Mouse (Mus musculus) ES-E14 (cell line): ENCODE results near the gene Actr10. TPM values are rescaled to one million over a fixed set of nuclear protein-coding genes. Genes with fewer than 3 reads are reported as not detected.

Source experiments
- DNase-seq: peaks from one replicate; pipeline ENCODE4 v3.0.0-alpha.2; 2013; ENCODE audit warnings: low read depth, low spot score
- H3K27ac ChIP-seq: 2 replicates; pipeline ENCODE4 v1.5.1; 2012; ENCODE audit warnings: low read depth, mild to moderate bottlenecking, low read length, moderate library complexity, mixed read lengths; ENCODE audit not compliant: poor library complexity, insufficient read depth, severe bottlenecking
- H3K36me3 ChIP-seq: 2 replicates; pipeline ENCODE4 v1.6.1; 2012; ENCODE audit warnings: mild to moderate bottlenecking, low read length, moderate library complexity, mixed read lengths; ENCODE audit not compliant: control insufficient read depth, poor library complexity, insufficient read depth, severe bottlenecking
- H3K4me1 ChIP-seq, 2 experiments: fragments of 150-350 bp in 1 of 2; sonication (generic) in 1 of 2; 2 replicates each; pipeline ENCODE4 v1.6.1; 2012; ENCODE audit warnings: low read length in 2 of 2, mild to moderate bottlenecking in 1 of 2, mixed read lengths in 1 of 2; ENCODE audit not compliant: control insufficient read depth in 2 of 2, insufficient read depth in 2 of 2, poor library complexity in 1 of 2
- H3K4me3 ChIP-seq, 2 experiments: fragments of 150-350 bp in 1 of 2; sonication (generic) in 1 of 2; 2 replicates each; pipeline ENCODE4 v1.5.1; 2012; ENCODE audit warnings: low read length in 2 of 2, low read depth in 1 of 2, mild to moderate bottlenecking in 1 of 2, mixed read lengths in 1 of 2; ENCODE audit not compliant: insufficient read depth in 1 of 2, poor library complexity in 1 of 2, severe bottlenecking in 1 of 2
- H3K9ac ChIP-seq: 2 replicates; pipeline ENCODE4 v1.6.1; 2012; ENCODE audit warnings: low read depth, mild to moderate bottlenecking, low read length, mixed read lengths; ENCODE audit not compliant: poor library complexity, insufficient read depth, severe bottlenecking
- H3K9me3 ChIP-seq: fragments of 150-350 bp; sonication (generic); 2 replicates; pipeline ENCODE4 v1.6.1; 2012; ENCODE audit warnings: low read depth, mild to moderate bottlenecking, low read length; ENCODE audit not compliant: control insufficient read depth, insufficient read depth
- CHD2 ChIP-seq: IDR thresholded peaks from 2 replicates; pipeline ENCODE4 v1.6.1; 2014; ENCODE audit warnings: mild to moderate bottlenecking, low read depth, low read length, inconsistent platforms
- HCFC1 ChIP-seq: IDR thresholded peaks from 2 replicates; pipeline ENCODE4 v1.6.1; 2012; ENCODE audit warnings: low read length, inconsistent platforms, borderline replicate concordance; ENCODE audit not compliant: insufficient read depth
- MAFK ChIP-seq: IDR thresholded peaks from 2 replicates; pipeline ENCODE4 v1.6.1; 2014; ENCODE audit warnings: mild to moderate bottlenecking, low read depth, low read length, inconsistent platforms; ENCODE audit not compliant: insufficient read depth
- ZC3H11A ChIP-seq: IDR thresholded peaks from 2 replicates; pipeline ENCODE4 v1.6.1; 2012; ENCODE audit warnings: low read depth, mild to moderate bottlenecking, inconsistent platforms, low read length, borderline replicate concordance
- ZNF384 ChIP-seq: IDR thresholded peaks from 2 replicates; pipeline ENCODE4 v1.6.1; 2012; ENCODE audit warnings: low read depth, low read length, inconsistent platforms
- in situ Hi-C, 2 experiments: fragments of 600-800 bp; cut with MboI; formaldehyde crosslinking; loops; one replicate each; pipeline ENCODE4 v1.15.1; 2025; ENCODE audit warnings: low sequenced_read_pairs in 2 of 2, inconsistent platforms in 1 of 2; ENCODE audit not compliant: unreplicated experiment in 2 of 2
- total RNA-seq: library from RNA; depleted of rRNA; stranded (reverse); fragments of 300-350 nt; gene quantifications from 2 replicates; pipeline ENCODE4 v1.2.3, GENCODE M21; 2012

Actr10 gene
- total RNA-seq, 1 experiment, result 86.2 TPM

DNA sequence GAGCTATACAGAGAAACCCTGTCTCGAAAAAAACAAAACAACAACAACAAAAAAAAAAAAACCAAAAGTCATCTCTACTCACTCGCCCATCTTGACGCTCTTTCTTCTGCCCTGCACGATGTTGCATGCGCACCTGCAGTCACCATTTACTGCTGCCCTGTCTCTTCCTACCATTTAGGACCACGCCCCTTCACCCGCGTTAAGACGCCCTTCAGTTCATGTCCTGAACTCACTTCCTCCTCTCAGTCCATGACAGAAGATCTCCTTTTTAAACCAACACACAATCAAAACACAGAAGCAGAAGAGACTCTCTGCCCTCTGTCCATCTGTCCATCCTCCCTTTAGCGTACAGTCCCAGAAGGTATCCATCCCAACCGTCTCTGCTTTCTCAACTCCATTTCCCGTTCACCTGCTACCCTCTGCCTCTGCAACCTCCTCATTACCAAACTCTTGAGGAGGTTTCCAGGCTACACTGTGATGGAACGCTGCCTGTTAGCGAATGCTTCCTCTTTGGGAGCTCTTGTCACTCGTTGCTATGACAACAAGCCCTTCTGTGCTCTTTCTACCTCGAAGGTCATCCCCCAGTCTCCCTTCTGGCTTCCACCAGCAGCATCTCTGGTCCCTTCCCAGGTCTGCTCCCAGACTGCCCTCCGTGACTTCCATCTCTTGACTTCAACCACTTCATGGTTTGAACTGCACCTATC, 25.8 kb upstream of the Actr10 start:
- H3K9me3 ChIP-seq, result peaks cover 4% of the 10 kb centered on the region; the same call in 1 of the 2 replicates
- DNase-seq, result no peak
- H3K4me3 ChIP-seq, result no peak overlapping the region
- in situ Hi-C loops, result loop anchor here in 1 of 2 experiments (5.0 kb wide), 1 partner anchor 415 kb away; no protein-coding TSS in a partner anchor
- no peak overlapping the region for H3K27ac ChIP-seq
- H3K9ac ChIP-seq, result no peak overlapping the region
- no peaks in the 10 kb centered on the region for H3K36me3 ChIP-seq
- TF ChIP-seq ZNF384 (no peak), HCFC1 (no peak), CHD2 (no peak), MAFK (no peak)
- peaks cover 2 to 6% of the 10 kb centered on the region in 2 experiments; a peak in 3 of 4 replicates for H3K4me1 ChIP-seq

DNA sequence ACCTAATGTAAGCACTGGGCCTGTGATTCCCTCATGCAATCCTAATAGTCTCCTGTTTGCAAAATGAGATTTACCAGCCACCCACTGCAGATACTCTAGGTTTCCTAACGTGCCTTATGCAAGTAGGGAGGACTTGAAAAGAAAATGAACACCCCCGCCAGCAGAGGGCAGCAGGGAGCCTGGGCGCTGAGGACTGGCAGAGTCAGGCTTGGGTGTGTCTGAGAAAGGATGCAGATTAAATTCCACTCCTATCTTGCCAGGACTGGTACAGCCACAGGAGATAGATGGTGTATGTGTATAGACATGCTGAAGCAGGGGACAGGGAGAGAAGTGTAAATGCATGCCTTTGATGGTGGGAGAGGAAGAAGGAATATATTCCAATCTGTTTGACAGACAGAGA, 24.2 kb upstream of the Actr10 start:
- peak; percentile 60 for DNase-seq
- Histone ChIP-seq H3K4me3 (no peak overlapping the region), H3K36me3 (no peaks in the 10 kb centered on the region), H3K9ac (no peak overlapping the region), H3K4me1 (peaks cover 0 to 3% of the 10 kb centered on the region in 2 experiments; a peak in 1 of 4 replicates), H3K9me3 (peaks cover 10% of the 10 kb centered on the region), H3K27ac (no peak overlapping the region)
- no peak for TF ChIP-seq CHD2
- TF ChIP-seq ZNF384, result no peak
- TF ChIP-seq ZC3H11A, result no peak
- TF ChIP-seq MAFK, result no peak
- TF ChIP-seq HCFC1, result no peak
- in situ Hi-C loops, result loop anchor here in 1 of 2 experiments (5.0 kb wide), 1 partner anchor 416 kb away; no protein-coding TSS in a partner anchor

DNA sequence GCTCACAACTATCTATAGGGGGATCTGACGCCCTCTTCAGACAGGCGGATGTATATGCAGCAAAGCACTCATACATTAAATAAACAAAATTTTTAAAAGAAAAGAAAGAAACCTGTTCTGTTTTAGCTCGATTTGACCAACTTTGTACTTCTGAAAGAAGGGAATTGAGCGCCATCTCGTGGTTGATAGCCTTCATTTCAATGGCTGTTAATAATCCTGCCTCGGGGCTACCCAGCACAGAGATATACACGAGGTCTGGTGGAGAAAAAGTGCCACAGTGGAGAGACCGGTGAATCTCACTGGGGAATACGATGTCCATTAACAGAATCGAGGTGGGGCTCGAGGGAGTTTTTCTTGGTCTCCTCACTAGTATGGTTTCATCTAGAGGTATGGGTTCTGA, 23.3 kb upstream of the Actr10 start:
- Histone ChIP-seq H3K4me1 (peaks cover 0 to 3% of the 10 kb centered on the region in 2 experiments; a peak in 1 of 4 replicates), H3K36me3 (no peaks in the 10 kb centered on the region), H3K9me3 (peaks cover 10% of the 10 kb centered on the region), H3K27ac (no peak overlapping the region), H3K9ac (no peak overlapping the region), H3K4me3 (no peak overlapping the region)
- in situ Hi-C loops, result loop anchor here in 1 of 2 experiments (5.0 kb wide), 1 partner anchor 417 kb away; no protein-coding TSS in a partner anchor
- no peak for DNase-seq
- no peak for TF ChIP-seq ZC3H11A
- no peak for TF ChIP-seq CHD2
- no peak for TF ChIP-seq ZNF384
- no peak for TF ChIP-seq HCFC1
- no peak for TF ChIP-seq MAFK

DNA sequence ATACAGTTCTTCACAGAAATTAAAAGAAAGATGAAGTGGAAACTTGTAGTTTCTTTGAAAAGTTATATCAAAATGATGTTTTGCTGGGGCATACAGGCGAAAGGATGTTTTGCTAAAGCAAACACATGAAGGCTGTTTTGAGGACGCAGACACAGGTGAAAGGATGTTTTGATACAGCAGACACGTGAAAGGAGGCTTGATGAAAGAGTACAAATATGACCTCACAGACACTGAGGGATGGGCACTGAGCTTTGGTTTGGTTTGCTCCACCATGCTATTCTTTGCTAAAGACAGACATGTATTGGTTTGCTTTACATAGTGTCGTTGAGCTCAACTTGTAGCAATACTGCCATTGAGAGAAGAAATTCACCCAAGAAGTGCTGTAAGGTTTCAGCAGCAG, 7.9 kb upstream of the Actr10 start:
- Histone ChIP-seq H3K36me3 (no peaks in the 10 kb centered on the region), H3K4me3 (no peak overlapping the region), H3K27ac (no peak overlapping the region), H3K9ac (no peak overlapping the region), H3K9me3 (peaks cover 14% of the 10 kb centered on the region), H3K4me1 (no peaks in the 10 kb centered on the region)
- in situ Hi-C loops, result no loop called here
- no peak for DNase-seq
- TF ChIP-seq CHD2, result no peak
- TF ChIP-seq ZNF384, result no peak
- no peak for TF ChIP-seq HCFC1
- TF ChIP-seq ZC3H11A, result no peak
- no peak for TF ChIP-seq MAFK
